Mouse (Mus musculus) layer of hippocampus, adult 9-10 months (tissue): ENCODE data around the gene Tbc1d16.

Experiments used
- DNase-seq: peaks from one replicate; pipeline ENCODE4 v3.0.0; 2022; ENCODE audit warnings: low spot score

Gene Tbc1d16

DNA sequence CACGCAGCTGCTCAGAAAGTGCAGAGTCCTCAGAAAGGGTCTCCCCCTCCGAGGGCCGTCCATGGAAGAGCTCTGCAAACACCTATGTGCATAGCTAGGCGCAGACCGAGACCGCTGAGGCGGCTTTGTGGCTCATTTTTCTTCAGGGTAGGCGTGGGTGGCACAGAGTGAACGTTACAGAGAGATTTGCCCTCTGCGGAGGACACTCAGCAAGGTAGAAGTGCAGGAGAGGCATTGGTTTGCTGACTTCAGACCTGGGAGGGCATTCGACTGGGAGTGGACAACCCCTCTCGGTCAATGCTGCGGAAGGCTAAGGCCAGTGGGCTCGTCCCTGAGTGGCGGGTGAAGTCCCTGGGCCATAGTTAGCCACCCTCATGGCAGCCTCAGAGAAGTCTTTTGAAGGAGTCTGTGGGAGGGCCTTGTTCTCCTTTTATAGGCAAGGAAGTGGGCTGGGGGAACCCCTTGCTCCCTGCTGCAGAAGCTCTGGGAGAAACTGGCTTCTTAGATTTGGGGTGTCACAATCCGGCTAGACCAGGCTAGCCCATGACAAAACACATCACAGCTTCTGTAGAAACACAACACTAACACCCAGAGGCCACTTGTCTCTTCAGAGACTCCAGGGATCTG is 84.8 kb downstream of the Tbc1d16 start:
- DNase-seq, result no peak

- no peak for DNase-seq
These were observed 85.7 kb downstream of the Tbc1d16 start for GRCm38 (mm10) chr11:119142615-119143014.

GRCm38 (mm10) chr11:119139026-119139425 is 89.3 kb downstream of the Tbc1d16 start:
- DNase-seq, result no peak

DNA sequence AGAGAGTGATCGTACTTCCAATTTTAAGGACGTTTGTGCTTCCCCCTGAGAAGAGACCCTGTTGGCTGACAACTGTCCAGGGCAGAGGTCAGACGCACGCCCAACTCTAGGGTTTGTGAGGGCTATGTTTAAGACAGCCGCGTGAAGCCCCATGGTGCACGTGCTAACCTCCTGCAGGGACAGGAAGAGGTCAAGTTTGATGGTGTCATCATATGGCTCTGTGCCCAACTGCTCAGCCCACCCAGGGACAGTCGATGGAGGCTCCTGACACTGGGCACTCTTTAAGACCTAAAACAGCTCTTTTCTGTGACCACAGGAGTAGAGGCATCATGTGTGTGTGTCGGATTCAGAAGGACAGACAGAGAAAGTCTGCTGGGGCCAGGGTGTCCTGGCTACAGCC is 90.1 kb downstream of the Tbc1d16 start:
- DNase-seq, result no peak

DNA sequence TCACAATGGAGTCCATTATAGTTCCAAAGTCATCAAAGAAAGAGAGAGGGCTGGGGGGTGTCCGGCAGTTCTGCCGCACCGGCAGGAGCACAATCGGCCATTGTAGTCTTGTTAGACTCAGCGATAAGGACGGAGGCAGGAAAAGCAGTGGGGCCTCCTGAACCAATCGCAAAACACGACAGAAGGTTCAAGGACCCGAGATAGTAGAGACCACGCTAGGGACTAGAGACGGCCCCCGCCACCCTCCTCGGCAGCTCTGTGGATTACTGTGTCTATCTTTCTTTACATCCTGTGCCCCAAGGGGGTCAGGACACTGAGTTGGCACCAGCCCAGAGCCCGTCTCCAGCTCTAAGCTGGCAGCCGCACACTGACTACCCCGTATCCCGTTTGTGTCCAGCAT is 93.7 kb downstream of the Tbc1d16 start:
- DNase-seq, result no peak

DNA sequence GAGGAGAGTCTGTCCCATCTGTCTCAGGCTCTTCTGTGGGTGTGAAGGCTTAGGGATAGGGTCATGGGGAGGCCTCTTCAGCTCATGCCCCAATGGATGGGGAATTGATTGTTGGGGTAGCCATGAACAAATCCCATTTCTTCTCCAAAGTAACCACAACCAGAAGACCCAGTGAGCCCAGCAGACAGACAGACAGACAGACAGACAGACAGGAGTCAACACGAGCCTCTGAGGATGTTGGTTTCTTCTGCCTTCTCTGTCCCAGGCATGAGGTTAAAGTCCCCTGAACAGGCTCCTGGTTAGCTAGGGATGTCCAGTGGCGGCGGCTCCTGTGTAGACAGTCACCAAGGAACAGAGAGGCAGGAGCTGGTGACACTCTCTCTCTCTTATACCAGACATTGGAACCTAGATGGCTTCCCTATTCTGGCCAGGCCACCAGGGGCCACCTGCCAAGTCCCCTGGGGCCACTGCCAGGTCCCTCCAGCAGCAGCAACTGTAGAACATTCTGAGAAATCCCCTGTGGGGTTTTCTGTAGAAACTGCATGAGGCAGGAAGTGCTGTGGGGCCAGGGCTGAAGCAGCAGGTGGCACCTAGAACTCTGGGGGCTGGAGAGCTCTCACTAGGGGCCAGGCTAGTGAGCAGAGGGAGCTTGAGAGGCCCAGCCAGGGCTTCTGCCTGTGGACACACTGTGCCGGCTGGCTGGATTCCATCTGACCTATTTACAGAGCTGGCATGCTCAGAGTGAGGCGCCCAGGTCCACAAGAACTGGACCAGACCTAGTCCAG is 94.7 kb downstream of the Tbc1d16 start:
- no peak for DNase-seq

GRCm38 (mm10) chr11:119132198-119133035 is 95.9 kb downstream of the Tbc1d16 start:
- DNase-seq, result no peak

GRCm38 (mm10) chr11:119130081-119130765 is 98.1 kb downstream of the Tbc1d16 start:
- DNase-seq, result no peak

GRCm38 (mm10) chr11:119129281-119130058 is 98.8 kb downstream of the Tbc1d16 start:
- DNase-seq, result no peak

DNA sequence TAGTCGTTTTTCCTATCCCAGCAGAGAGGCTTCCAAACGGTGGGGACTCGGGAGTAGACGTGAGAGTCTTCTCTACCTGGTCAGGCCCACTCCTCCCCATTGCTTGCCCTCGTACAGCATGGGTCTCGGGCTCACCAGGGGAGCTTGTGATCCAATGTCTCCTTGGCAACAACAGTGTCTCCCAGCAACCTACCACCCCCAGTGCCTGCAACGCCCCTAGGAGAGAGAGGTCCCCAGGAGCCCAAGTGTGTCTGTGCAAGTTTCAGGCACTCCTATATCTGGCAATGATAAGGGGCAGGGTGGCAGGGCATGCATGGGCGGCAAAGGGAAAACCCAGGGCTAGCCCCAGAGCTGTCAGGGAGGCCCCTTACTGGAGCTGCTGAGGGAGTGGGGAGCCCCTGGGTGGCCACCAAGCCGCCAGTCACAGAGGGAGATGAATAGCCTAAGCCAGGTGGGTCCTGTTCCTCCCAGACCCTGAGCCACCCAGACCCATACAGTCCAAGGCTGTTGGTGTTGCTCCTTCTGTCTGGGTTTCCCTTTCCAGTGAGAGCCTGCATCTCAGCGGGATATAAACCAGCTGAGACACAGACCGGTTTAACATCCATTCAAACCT is 99.5 kb downstream of the Tbc1d16 start:
- DNase-seq, result no peak

- no peak for DNase-seq
These were observed 100.4 kb downstream of the Tbc1d16 start for GRCm38 (mm10) chr11:119127686-119128473.

DNA sequence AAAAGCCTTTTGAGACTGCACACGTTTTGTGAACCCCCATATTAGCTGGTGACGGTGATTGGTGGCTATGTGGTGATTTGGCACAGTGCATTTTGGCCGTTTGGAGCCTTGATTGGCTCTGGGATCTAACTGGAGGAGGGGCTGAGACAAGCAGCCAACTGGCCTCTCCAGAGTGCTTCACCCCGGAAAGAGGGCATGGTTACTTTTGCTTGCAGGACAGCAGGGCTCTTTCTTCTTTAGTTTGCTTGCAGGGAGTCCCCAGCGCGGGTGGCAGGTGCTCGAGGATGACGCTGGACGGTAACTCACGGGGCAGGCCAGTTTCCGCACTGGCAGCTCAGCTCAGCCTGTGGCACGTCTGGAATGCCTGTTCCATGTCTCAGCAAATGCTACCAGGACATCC is 101.2 kb downstream of the Tbc1d16 start:
- no peak for DNase-seq

DNA sequence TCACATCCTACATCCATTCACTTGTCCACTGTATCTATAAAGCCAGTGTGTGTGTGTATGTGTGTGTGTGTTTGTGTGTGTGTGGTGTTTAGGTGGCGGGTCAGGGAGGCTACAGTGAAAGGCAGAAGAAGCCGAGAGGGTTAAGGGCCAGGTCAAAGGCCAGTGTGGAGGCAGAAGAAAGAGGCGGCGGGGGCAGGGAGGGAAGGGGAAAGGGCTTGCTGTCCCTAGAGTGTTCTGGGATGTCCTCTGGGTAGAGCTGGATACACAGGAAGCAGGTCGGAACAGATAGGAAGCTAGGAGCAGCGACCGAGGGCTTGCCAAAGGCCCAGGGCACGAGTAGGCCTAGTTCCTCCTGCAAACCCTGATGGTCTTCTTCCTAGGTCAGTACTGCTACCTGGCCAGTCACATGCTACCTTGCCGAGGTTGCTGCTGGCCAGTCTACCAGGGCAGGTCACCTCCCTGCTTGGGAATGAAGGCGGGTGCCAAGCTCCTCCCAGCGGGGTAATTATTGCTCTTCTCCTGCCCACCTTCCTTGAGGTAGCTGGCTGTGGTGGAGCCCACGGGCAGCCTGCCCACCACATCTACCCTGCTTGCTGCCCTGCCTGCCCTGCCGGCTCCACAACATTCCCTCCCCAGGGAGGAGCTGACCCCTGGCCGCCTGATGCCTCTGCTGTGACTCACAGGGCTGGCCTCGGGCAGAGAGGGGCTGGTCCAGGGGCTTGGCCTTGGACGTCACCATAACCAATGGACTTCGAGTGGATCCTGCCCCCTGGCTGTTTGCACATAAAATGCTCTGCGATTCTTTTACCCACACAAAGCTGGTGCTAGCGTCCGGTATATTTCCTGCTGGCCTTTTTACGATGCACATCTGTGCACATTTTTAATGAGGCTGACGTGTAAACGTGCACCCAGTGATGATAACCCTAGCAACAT is 102.1 kb downstream of the Tbc1d16 start:
- no peak for DNase-seq

GRCm38 (mm10) chr11:119124536-119124935 is 103.8 kb downstream of the Tbc1d16 start:
- DNase-seq, result no peak

DNA sequence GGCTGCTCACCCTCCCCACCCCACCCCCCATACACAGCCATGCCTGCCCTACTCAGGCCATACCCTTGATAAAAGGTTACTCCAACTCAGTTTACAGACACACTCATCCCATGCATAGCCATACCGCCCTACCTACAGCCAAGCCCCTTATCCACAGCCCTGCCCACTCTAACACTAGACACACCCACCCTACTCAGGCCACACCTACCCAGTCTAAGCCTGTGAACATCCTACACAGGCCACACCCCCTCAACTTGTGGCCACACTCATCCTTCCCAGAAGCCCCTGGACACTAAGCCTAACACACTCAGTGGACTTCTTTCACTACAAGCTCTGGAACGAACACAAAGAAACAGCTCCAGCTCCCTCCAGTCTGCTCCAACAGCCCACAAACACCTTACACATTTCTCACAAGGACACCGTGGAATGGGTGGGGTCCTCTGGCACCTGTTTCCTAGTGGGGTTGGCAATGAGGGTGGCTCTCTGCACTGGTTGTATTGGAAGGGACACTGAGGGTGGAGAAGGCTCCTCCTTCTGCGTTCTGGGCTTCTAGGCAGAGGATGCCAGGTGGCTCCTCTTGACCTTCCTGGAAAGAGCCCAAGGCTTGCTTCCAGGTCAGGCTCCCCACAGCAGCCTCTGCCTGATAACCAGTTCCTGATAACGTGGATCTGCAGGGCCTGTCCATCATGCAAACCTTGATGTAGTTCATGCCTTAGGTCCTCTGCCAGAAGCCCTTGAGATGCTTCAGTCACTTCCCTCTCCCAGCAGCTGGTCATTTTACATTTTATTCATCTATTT is 104.6 kb downstream of the Tbc1d16 start:
- DNase-seq, result no peak

- DNase-seq, result no peak
These were observed 105.9 kb downstream of the Tbc1d16 start for GRCm38 (mm10) chr11:119122396-119122795.

GRCm38 (mm10) chr11:119118905-119119304 is 109.4 kb downstream of the Tbc1d16 start:
- no peak for DNase-seq

GRCm38 (mm10) chr11:119117945-119118344 is 110.4 kb downstream of the Tbc1d16 start:
- no peak for DNase-seq
